Mouse (Mus musculus) heart, adult 11 months (tissue): Measurements from ENCODE around the gene Ube2g1.

Source experiments
- DNase-seq: peaks from one replicate; pipeline ENCODE4 v3.0.0; 2022

The Ube2g1 gene

DNA sequence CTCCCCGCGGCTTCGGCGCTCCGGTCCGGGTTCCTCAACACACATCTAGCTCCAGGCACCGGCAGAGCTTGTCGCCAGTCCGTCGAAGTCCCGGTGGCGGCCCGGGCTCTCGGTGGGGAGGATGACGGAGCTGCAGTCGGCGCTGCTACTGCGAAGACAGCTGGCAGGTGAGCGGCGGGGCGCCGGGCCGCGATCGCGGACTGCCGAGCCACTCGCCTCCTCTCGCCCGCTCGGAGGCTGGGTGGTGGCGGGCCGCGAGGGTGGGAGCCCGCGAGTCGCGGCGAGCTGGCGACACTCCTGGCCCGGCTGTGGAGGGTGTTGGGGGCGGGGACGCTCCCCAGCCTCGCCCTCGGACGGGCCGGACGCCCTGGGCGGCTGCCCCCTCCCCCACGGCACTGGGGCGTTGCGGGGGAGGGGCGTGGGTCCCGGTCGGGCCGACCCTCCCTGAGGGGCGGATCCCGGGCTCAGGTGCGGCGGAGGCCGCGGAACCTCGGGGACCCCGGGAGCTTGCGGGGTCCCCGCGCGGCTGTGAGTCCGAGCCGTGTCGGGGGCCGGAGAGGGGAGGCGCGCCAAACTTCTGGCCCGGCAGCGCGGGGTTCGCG is 487 bp downstream of the Ube2g1 start:
- DNase-seq: peak; percentile 99

DNA sequence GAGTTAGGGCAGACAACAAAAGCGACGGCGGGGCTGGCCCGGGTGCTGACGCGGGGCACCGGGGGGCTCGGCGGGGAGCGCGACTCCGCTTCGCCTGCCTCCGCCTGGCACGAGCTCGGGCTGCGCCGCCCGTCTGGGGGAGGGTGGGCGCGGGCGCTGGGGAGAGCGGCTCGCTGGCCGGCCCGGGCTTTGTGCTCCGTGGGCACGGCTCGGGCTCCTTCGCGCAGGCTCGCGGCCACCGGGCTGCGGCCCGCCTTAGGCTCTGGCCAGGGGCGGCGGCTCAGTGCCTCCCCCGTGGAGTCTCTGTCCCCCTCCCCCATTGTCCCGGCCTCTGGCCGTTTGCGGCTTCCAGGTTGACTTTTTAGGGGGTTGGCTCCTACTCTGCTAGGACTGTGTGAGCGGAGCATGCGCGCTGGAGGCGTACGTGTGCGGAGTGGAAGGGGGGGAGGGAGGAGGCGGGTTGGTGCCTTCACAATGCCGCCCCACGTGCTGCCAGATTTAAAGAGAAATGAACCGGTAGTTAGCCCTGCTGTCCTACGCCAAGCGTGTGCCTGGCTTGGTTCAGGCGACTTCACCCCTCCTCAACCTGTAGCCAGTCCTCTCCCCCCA is 1.1 kb downstream of the Ube2g1 start:
- peak; percentile 100 for DNase-seq

DNA sequence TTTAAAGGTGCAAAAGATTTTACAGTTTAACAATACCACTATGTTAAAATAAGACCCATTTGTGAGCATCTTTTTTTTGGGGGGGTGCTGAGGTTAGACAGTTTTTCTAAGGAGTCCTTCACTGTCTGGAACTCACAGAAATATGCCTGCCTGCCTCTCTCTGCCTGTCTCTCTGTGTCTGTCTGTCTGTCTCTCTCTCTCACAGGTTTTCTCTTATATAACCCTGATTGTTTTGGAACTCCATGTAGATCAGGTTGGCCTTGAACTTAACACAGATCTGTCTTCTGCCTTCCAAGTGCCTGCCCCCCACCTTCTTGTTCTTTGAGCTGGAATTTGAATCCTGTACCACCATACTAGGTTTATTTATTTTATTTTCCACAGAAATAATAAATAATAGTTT is 2.2 kb downstream of the Ube2g1 start:
- DNase-seq: peak; percentile 73

DNA sequence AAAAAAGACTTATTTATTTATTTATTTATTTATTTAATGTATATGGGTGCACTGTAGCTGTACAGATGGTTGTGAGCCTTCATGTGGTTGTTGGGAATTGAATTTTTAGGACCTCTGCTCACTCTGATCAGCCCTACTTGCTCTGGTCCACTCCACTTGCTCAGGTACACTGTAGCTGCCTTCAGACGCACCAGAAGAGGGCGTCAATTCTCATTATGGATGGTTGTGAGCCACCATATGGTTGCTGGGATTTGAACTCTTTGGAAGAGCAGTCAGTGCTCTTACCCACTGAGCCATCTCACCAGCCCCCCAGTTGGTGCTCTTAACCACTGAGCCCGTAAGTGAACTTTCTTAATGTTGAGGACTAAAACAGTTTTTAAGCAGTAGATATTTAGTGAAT is 7.3 kb downstream of the Ube2g1 start:
- DNase-seq: peak; percentile 78

DNA sequence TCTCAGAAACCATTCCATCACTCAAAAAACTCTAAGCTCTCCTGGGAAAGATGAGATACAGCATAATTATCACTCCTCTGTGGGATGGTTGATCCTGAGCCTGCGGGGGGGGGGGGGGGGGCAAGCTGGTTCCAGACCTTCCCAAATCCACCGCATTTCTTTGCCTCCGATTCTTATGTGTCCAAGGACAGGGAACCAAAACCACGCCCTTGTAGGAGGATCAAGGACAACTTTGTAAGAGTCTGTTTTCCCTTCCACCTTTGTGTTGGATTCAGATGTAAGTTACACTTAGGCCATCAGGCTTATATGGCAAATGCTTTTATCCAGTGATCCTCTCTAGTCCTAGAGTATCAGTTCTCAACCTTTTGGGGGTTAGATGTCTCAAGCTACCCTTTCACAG is 8.8 kb downstream of the Ube2g1 start:
- no peak for DNase-seq

DNA sequence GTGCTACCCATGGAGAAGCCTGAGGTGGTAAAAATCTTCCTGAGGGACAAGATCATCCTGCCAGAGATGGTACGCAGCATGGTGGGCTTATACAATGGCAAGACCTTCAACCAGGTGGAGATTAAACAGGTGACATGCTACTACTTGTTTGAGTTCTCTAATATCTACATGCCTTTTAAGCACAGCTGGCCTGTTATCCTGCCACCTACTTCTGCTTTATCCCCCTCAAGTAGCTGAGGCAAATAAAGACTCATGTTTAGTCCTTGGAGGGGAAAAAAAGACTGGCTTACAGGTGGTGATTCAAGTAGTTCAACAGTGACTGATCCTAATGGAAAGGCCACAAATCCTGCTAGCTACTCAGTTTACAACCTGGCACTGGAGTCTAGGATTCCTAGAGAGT is 11.4 kb downstream of the Ube2g1 start:
- DNase-seq: peak; percentile 59

DNA sequence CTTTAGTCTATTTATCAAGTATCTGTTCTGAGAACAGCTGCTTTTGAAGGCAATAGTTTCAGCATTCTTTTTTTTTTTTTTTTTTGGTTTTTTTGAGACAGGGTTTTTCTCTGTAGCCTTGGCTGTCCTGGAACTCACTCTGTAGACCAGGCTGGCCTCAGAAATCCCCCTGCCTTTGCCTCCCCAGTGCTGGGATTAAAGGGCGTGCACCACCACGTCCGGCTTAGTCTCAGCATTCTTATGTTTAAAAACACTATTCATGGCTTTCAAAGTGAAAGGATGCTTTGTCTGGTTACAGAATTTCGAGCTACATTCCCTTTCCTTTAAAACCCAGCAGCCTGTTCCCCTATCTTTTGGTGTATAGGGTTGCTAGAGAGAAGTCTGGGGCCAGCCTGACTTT is 35.6 kb downstream of the Ube2g1 start:
- DNase-seq: no peak

DNA sequence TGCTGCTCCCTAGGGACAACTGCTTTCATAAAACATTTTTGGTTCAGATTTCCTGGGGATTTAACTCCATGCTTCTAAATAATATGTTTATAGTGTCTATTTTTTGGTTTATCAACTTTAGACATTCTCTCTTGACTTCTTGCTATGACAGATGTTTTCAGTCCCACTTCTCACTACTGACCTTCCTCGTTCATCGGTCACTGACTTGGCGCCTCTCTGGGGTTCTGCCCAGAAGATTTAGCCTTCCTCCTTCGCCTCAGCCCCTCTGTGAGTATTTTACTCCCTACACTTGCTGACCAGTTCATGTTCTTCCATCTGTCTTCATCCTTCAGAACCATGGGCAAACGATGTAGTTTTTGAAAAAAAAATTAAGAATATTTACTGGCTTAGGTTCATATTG is 38.3 kb downstream of the Ube2g1 start:
- DNase-seq: no peak

DNA sequence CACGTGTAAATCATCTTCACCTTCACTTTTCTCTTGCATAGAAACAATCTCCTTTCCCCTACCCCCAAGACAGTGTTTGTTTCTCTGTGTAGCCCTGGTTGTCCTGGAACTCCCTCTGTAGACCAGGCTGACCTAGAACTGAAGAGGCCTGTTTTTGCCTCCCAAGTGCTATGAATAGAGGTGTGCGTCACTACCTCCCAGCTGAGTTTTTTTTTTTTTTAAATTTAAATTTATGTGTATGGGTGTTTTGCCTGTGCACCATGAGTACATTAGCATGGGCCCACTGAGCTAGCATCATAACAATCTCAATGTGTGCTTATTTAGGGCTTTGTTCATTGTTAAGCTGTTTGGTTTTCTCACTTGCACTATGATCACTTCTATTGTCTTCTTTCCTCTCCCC is 43.3 kb downstream of the Ube2g1 start:
- no peak for DNase-seq

DNA sequence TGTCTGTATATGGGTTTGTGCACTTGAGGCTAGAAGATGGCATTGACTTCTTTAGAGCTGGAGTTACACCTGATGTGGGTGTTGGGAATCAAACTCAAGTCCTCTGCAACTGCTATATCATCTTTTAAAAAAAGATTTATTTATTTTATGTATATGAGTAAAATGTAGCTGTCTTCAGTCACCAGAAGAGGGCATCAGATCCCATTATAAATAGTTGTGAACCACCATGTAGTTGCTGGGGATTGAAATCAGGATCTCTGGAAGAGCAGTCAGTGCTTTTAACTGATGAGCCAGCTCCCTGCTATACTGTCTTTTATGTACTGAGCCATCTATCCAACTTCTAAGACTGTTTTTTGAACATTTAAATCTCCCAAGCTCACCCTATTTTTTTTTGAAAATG is 52.8 kb downstream of the Ube2g1 start:
- no peak for DNase-seq

DNA sequence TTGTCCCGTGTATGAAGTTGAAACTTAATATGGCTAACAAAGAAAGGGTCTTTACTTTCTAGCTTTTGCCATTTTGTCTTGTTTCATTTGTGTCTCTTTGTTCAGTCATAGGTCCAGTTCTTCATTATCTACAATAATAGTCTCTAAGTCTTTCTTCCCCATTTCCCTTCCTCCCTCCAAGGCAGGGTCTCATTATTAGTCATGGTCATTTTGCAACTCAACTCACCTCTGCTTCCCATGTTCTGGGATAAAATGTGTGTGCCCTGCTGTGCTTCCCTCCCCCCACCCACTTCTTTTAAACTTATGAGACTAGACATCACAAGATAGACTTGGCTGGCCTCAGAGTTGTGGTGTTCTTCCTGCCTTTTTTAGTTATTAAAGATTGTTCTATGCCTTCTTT is 53.3 kb downstream of the Ube2g1 start:
- no peak for DNase-seq

DNA sequence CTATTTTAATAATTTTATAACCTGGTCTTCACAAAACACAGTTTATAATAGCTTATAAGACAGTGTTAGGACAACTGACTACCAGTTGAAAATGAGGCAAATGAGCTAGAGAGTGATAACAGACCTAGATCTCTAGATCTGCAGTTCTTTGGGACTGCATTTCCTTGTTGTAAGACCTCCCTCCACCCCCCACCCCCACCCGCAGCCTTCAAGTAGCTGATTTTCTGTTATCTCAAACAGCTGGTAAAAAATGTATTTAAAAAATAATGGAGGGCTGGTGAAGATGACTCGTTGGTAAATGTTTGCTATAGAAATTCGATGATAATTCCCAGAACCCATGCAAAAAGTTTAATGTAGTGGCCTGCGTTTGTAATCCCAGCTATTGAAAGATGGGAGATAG is 57.6 kb downstream of the Ube2g1 start:
- DNase-seq: no peak

DNA sequence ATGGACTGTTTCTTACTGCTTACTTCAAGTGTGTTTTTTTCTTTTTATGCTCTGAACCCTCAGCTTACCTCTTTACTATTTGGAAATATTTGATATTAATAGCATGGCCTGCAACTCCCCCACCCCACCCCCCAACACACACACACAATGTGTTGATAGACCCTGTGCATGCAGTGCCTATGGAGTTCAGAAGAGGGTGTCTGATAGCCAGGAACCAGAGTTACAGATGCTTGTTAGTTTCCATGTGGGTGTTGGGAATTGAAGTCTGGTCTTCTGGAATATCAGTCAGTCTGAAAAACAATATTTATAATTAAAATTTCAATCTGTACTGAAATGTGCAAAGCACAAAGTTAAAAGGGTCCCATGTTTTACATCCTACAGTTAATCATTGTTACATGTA is 63.6 kb downstream of the Ube2g1 start:
- DNase-seq: no peak

DNA sequence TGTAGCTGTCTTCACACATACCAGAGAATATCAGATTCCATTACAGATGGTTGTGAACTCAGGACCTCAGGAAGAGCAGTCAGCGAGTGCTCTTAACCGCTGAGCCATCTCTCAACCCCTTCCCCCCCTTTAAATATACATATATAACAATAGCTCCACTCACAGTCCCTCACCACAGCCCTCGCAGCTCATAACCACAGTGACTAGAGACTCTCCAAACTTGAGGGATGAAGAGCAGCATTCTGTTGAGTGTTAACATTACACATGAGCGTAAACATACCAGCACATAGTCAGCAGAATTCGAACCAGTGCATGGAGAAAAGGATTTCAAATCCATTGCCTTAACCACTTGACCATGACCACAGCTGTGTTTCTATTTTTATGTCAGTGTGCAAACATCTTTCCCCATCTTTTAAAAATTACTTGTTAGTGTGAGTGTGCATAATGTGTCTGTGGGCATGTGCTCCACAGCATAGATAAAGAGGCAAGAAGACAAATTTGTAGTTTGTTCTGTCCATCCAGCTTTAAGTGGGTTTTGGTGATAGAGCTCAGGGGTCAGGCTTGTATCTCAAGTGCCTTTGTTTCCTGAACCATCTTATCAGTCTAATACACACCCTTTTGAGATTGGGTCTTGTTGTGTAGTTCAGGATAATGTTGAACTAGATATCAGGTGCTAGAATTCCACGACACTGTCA is 64.4 kb downstream of the Ube2g1 start:
- DNase-seq: no peak

DNA sequence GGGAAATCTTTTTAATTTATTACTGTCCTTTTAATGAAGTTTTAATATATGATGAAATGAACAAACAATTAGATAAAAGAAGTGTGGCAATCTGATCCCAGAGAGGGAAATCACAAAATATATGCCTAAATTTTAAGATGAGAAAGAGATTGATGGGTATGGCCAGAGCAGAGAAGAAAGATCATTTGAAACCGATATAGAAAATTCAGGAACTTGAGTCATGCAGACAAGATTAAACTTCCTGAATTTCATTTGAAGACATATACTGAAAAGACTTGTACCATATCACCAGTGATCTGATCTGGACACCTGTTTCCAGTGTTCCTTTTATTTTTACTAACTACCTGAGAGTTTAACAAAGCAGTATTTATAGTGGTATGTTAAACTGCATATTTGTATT is 65.4 kb downstream of the Ube2g1 start:
- no peak for DNase-seq

DNA sequence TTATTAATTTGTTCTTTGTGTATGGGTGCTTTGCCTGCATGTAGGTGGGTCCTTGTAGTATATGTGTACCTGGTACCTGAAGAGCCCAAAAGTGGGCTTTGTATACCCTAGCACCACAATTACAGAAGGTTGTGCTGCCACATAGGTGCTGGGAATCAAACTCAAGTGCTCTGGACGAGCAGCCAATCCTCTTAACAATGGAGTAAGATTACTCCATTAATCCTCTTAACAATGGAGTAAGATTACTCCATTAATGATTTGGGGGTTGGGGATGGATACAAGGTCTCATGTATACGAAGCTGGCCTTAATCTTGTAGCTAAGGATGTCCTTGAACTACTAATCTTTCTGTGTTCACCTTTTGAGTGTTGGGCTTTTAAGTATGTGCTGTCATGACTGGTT is 68.2 kb downstream of the Ube2g1 start:
- no peak for DNase-seq

DNA sequence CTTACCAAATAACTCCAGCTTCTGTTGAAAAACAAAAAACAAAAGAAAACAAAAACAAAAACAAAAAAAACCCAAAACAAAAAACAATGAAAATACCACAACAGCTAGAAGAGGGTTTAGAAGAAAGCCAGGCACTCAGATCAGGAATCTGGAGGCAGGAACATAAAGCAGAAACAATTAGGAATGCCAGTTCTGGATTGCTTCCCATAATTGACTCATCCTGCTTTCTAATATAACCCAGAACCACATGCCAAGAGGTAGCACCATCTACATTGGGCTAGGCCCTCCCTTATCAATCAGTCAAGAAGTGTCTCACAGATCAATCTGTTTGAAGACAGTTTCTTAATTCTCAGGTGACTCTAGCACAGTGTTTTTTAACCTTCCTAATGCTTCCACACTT is 73.6 kb downstream of the Ube2g1 start:
- DNase-seq: no peak

DNA sequence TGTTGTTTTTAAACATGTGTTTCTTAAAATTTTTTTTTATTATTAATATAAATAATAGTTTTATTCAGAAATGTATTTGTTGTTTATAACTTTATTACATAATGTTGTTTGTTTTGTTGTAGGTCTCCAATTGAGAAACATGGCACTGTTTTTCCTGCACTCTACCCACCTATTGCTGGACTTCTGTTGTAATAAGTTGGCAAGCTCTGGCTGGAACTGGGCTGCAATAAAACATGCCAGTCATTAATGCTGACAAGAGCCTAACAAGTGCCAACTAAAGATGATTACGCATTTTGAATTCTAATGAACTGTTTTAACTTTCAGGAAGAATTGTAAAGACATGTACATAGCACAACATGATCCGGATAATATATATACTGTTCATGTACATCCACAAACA is 76.3 kb downstream of the Ube2g1 start:
- DNase-seq: no peak

DNA sequence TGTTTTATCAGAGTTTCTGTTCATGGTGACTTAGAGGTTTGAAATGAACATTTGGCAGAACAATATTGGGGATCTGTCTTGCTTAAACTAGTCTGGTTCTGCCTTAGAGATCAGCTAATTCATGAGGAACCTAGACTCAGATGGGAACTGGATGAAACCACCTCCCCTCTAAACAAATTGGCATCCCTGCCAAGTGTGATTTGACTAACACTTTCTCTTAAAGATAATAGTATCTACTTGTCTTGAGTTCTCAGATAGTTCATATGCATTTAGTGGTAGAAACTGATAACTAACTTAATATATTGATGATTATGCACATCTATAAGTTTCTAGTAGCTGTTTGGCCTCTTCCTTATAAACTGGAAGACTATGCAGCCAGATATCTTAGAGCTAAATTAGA is 79.6 kb downstream of the Ube2g1 start:
- no peak for DNase-seq

DNA sequence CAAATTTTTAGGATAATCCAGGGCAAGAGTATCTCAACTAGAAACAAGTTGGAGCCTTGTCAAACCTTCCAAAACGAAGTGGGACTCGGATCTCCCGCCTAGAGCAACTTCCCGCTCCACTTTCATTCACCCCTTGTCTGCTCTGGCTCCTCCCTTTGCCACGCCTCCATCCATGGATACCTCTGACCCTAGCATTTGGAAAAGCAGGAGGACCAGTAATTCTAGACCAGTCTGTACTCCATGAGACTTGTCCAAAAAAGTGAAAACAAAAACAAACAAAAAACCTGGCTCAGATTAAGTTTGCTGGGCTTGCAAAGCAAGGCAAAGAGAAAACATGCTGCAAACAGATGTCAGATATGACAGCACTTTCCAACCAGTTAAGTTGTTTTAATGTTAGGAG is 81.2 kb downstream of the Ube2g1 start:
- DNase-seq: no peak

DNA sequence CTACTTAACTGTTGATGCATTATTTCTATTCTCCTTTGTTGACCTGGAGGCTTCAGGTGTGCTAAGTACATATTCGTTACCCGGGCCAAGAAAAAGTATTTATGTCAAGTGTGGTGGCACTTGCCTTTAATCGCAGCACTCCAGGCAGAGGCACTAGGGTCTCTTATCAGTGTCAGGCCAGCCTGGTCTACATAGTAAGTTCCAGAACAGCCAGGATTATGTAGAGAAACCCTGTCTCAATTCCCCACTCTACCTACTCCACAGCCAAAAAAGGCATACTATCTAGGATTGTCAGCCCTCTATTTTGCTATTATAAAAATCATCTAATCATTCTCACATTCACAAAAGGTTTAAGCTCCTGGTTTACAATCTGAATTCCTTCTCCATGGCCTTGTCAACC is 82.0 kb downstream of the Ube2g1 start:
- DNase-seq: no peak

DNA sequence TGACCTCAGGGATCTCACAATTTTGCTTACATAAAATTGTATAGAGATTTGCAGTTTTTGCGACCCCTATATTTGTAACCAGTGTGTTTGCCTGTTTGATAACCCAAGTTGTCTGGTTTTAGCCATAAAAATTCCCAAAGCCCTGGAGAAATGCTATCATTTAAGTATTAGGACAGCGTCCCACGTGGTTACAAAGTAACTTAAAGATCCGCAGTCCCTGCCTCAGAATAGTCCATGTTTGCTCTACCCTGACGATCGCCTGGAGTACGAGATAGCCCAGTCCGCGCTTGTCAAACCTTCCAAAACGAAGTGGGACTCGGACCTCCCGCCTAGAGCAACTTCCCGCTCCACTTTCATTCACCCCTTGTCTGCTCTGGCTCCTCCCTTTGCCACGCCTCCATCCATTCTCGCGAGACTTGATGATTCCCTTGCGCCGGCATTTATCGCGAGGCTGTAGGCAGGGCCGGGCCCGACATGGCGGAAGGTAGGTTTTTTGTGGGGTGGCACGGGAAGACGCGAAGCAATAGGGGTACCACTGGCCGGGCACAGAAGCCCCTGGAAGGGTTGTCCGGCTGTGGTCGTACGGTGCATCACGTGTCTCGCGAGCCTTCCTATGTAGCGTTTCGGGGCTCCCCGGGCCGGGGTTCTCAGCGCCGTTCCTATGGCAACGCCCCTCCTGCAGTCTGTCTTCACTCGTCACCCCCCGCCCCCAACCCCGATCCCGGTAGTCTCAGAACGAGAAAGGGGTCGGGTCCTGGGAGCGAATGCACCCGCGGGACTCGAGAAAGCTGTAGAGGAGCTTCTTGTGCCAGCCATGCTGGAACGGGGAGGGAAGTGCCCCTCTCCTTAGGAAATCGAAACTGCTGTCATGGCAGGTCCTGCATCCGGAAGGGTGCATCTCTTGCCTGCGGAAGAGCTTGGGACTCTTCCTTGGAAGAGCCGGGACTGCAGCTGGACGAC is 82.7 kb downstream of the Ube2g1 start, which contains the start of gene Ankfy1:
Gene Ankfy1 (plus strand): TSS at position 456 of the 960 bp plus-strand sequence.
- DNase-seq: peak; percentile 100

DNA sequence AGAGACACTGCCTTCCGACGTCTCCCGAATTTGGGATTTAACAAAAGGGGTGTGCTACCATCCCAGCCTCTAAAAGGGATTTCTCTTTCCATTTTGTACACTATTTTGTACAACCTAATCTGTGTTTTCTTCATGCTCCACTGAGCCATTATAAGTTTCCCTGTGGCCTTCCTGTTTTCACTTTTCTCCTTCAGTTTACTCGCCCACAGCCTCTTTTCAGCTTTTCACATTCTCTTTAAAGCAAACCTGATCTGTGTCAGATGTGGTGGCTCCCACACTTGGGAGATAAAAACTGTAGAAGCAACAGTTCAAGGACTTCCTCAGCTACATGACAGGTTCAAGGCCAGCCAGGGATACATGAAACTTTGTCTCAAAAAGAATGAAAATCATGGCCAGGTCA is 85.3 kb downstream of the Ube2g1 start:
- DNase-seq: peak; percentile 78
